Mouse (Mus musculus) right cerebral cortex, postnatal 10 days (tissue): Measurements from ENCODE around the gene Lrrc4.

Source experiments
- DNase-seq, 2 experiments: peaks; one replicate each; pipeline ENCODE4 v3.0.0; 2021; ENCODE audit warnings: low spot score in 2 of 2

Gene Lrrc4

GRCm38 (mm10) chr6:28729649-28730048, 101.9 kb downstream of the Lrrc4 start:
- no peak for DNase-seq

- DNase-seq, result no peak
Observed at GRCm38 (mm10) chr6:28729236-28729635, 102.3 kb downstream of the Lrrc4 start.

DNA sequence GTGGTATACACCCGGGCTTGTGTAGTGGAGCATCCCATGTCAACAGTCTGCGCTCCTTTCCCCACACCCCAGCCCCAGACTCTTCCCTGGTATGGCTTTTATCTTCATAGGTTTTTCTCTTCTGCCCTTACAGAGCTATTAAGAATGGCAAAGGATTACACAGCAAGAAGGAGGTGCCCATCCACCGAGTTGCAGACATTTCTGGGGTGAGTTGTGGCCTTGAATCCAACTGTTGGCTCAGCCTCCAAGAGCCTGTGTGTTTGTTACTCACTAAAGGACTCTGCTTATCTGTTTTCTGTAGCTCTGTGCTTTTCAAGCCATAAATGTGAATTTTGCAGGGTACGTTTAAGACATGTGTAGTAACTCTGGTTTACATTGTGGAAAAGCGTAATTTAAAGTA, 106.8 kb downstream of the Lrrc4 start:
- DNase-seq, result no peak

DNA sequence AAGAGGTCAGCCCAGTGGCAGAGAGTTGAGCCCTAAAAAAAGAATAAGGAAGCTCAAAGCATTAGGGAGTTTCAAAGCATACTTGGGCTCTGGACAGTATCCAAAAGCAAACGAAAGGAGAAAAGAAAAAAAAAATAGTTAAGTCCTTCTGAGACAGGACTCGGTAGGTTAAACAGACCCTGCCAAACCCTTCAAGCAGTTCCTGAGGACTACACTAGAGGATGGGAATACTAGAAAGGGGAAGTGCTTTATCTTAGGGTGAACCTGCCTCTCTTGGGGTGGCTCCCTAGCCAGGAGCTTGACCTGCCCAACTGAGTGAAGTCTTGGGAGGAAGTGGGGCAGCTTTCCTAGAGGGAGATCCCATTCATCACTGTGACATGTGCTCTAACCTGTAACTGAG, 108.5 kb downstream of the Lrrc4 start:
- no peak for DNase-seq

DNA sequence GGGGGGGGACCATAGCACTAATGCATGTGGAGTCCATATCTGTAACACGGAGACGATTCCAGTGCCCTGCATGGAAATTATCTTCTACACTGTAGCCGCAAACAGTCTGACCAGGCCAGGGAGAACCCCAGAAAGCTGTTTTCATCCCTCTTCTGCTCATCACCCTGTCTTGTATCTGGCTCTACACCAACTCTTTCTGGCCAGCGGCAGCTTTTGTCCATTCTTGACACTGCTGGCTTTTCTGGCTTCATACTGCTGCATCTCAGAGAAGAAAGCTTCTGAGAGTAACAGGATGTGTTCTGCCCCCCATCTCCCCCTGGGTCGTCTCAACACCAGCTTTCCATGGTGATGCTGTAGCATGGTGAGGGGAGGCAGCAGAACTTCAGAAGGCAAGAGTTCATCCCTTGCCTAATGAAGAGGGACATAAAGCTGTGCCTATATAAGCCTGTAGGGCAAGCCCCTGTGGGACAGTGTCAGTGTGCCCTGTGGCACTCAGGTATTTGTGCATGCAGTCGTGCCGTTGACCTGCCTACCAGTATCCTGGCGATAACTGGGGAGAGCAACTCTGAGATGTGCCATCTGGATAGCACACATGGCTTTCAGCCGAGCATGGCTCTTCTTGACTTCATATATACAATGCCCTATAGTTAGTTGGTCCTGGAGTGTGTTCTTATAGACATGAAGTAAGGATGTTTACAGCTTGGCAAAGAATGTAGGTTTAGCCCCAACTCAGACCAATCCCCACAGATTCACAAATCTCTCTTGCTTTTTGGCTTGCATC, 111.0 kb downstream of the Lrrc4 start:
- DNase-seq, result no peak

- DNase-seq, result no peak
Observed at GRCm38 (mm10) chr6:28717845-28718237, 113.7 kb downstream of the Lrrc4 start.

DNA sequence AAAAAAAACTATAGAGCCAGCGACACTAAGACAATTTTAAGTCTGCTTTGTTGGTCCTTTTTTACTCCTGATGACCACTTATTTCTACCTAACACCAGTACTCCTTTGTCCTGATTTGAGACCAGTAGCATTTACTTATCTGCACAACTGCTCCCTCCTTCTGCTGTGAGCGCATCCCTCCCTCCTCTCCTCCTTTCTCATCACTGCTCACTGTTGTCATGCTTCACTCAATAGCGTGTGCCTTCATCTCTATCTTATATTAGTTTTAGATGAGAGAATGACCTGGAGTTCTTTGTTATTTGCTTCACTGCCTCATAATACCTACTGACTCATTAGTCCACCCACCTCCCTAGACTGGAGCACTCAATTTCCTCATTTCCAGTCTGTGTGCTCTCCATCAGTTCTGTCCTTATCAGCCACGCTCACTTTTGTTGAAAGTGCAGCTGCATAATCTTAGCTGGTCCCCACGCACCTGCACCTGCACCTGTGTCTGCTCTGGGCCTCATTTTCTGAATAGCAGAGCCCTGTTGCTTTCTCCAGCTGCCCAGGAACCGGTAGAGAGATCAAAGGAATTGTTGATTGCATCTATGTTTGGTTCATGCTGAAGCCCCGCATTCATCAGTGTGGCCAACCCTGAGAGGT, 114.2 kb downstream of the Lrrc4 start:
- DNase-seq, result no peak

DNA sequence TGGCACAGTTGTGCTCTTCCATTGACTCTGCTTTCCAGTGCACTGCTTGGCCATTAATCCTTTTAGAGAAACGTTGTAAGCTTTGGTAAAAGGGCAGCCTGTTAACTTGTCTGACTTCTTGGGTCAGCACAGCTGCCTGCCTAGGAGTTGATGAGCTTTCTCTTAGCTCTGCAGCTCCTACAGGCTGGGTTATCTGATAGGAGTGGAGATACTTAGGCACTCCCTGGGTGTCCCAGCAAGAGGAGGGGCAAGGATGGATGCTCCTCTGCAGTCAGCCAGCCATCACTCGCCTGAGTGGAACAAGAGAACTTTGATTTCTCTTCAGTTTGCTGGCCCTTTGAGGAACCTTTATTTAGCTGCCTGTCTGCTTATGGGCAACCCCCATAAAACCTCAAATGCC, 121.5 kb downstream of the Lrrc4 start:
- no peak for DNase-seq

DNA sequence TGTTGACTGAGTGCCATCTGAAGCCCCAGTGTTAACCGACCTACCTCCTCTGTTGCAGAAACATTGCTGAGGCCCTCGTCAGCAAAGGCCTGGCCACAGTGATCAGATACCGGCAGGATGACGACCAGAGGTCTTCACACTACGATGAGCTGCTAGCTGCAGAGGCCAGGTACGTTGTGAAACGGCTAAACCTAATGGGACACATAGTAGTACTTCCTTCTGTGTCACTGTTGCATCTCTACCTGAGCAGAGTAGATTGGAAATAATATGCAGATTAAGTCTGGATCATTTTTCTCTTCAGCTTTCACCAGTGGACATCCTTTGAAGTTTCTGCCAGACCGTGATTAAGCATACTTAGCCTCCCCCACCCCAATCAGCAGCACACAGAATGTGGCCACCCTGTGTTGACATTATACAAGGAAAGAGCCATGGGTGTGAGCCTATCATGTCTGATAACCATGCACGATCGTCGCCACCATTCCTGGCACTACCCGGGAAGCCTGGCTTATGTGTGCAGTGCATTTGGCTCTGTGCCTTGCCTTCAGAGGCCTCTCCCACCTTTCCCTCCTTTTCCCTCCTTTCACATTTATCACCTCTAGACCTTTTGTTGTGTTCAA, 124.5 kb downstream of the Lrrc4 start:
- no peak for DNase-seq

DNA sequence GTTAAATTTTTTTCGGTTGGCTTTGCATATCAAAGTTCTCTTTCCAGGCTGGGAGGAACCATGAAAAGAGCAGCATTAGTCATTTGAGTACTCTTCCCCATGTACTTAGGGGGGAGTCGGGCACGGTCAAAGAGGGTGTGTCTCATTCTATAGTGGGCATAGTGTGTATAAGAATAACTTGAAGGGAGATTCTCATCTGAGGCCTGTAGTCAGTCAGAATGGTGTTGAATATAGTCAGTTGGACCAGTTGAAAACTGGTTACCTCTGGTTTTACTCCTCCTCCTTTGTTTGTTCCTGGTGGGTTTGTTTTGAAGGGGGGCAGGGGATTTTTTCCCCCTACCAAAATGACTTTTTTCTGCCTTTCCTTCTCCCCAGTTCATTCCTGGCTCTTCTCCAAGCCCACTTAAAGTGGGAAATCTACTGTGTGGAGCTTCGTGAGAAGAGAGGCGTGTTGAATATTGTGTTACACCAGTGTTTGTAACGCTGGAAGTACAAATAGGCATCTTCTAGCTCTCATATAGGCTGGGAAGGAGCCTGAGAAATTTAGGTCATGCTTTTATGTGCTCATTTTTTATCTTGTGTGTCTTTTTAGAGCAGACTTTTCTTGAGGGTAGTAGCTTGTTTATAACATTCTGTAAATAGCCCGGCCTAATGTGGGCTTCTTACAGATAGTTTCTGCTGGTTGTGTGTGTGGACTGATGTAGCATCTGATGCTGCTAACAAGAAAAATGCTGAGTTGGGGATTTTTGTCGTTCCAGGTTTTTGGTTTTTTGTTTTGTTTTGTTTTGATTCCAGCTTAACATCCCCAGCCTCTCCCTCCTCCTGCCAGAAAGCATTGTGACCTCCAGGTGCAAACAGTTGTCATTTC, 125.2 kb downstream of the Lrrc4 start:
- no peak for DNase-seq

DNA sequence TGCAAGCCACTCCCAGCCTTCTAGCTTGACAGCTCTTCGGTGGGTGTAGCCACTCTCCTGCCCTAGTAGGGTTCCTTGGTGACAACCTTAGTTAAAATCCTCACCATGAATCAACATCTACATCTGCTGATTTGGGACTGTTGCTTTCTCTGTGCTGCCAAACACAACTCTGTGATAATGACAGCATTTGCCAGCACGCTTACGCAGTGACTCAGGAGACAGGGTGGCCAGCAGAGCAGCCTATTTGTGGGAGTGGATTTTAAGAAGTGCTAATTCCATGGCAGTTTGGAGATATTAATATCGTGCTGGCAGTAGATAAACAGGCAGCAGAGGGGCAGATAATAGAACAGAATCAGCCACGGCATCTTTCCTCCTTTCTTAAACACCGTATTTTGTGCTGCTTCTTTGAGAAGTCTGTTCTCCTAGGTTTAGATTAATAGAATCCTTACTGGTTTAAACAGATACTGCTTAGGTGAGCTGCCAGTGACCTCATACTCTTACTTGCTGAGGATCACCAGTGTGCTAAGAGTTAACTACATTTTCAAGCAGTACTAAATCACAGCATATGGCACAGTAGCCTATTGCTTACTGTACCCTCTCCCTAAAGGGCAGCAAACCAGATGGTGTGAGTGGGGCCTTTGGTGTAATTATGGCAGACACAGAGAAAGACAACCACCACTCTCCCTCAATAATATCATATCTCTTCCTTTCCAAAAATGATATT, 126.0 kb downstream of the Lrrc4 start:
- DNase-seq, result peak; percentile 59 to 76

DNA sequence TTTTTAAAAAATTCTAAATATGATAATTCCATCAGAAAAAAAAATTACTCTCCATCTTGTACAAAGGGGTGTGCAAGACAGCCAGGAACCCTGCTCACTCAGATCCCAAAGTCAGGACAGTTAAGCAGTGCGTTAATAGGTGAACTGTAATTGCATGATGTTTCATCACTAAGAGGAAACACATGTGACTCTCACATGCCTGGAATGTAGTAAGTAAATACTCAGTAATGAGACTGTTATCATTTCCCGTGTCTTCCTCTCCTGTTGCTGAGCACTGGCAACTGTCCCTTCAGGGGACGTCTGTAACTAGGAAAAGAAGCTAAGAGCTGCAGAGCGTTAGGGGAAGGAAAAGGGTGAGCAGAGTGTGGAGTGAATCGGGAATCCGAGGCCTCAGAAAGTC, 126.9 kb downstream of the Lrrc4 start:
- DNase-seq, result no peak

GRCm38 (mm10) chr6:28697214-28697613, 134.3 kb downstream of the Lrrc4 start:
- no peak for DNase-seq

- no peak for DNase-seq
Observed at GRCm38 (mm10) chr6:28692659-28693058, 138.9 kb downstream of the Lrrc4 start.

DNA sequence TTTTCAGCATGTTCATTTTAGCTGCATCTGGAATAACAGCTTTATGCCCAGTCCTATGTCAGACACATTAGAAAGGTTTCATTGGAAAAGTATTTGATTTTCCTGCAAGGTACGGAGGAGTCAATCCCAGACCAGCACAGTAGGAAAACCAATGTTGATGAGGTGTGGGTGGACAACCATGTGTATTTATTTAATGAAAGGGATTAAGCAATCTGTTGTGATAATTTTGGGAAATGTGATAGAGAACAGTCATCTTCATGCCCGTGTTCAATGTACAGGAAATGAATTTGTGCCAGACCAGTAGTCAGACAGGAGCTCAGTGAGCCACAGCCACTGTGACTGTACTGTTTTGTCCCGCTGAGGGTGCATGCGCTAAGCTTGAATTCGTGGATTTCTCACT, 143.8 kb downstream of the Lrrc4 start:
- no peak for DNase-seq

DNA sequence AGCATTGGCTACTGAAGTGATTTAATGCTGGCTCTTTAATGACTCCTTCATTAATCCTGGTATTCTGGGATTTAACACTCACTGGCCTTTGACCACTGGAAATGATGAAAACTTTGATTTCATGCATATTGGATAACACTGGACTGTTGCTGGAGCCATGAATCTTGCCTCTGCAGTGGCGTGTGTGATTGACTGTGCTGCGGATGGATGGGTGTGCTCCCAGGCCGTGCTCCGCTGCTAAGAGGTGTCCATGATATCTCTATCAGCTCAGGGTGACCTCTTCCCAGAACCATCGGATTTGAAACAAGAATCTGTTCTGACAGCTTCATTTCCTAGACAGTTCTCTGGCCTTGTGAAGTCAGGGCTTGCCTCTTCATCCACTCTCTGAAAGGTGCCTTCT, 145.8 kb downstream of the Lrrc4 start:
- no peak for DNase-seq

DNA sequence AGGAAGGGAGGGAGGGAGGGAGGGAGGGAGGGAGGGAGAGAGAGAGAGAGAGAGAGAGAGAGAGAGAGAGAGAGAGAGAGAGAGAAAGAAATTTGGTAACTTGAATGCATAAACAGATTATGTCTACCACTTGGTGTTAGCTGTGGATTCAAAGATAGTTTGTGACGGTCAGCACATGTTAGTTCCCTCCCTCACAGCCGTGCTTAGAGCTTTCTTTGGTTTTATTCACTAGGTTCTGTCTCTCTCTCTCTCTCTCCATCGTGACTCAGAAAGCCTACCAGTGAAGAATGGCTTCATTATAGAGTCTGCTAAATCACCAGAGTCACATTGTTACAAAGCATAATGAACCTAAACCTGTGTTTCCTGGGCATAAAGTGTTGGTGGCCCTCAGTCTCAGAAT, 146.5 kb downstream of the Lrrc4 start:
- no peak for DNase-seq

DNA sequence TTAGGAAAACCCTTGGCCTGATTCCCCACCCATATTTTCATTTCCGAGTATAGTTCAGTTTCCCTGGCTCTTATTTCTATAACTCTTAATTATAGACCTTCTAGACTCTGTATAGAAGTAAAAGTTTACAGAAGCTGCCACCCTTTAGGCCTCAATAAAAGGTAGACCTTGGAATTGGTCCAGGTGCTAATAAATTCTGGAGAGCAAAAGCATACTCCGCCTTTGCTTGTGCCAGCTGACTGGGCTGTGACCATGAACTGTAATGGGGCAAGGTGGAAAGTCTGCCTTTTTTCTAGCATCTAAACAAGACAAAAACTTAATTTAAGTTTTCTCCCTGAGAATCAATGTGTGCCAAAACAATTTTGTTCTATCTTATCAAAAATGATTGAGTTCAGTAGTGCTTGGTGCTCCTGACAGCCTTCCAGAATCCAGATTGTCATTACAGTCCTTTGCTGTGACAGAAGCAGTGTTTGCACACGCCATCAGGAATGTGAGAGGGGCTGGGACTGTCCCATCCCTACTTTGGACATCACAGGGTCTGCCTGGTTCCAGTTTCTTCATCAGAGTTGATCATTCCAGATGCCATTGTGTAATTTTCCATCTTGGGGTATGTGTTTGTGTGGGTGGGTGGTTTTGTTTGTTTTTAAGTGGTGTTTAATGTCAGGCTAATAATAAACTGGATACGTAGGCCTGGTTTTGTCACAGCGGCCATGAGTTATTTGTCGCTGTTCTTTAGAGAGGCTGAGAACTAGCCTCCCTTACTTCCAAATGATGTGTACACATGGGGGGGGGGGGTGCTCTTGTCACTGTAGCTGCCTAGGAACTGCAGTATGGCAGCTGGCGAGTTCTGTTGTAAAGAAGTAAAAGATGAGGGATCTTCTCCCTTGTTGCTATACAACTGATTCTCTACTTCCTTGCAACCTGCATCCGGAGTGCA, 149.8 kb downstream of the Lrrc4 start:
- DNase-seq, result no peak

GRCm38 (mm10) chr6:28680537-28680936, 151.0 kb downstream of the Lrrc4 start:
- DNase-seq, result no peak

DNA sequence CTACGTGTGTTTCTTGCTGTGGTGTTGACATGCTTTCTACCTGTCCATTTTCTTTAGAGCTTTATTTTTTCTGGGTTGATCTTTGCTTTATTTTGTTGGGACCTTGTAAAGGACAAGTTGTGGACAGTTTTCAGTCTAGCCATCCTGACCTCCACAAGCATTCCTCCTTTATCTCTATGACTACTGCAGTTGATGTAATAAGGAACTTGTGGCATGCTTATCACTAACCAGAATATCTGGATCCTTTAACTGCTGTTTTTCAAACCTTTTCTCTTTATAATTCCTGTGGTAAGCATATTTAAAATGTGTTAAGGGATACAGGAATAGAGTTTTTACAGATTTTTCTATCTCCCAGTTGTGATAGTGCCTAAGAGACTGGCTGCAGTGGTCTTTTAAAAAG, 152.7 kb downstream of the Lrrc4 start:
- DNase-seq, result no peak
